Mouse (Mus musculus): ENCODE data around the gene Surf4.

Surf4 gene

DNA sequence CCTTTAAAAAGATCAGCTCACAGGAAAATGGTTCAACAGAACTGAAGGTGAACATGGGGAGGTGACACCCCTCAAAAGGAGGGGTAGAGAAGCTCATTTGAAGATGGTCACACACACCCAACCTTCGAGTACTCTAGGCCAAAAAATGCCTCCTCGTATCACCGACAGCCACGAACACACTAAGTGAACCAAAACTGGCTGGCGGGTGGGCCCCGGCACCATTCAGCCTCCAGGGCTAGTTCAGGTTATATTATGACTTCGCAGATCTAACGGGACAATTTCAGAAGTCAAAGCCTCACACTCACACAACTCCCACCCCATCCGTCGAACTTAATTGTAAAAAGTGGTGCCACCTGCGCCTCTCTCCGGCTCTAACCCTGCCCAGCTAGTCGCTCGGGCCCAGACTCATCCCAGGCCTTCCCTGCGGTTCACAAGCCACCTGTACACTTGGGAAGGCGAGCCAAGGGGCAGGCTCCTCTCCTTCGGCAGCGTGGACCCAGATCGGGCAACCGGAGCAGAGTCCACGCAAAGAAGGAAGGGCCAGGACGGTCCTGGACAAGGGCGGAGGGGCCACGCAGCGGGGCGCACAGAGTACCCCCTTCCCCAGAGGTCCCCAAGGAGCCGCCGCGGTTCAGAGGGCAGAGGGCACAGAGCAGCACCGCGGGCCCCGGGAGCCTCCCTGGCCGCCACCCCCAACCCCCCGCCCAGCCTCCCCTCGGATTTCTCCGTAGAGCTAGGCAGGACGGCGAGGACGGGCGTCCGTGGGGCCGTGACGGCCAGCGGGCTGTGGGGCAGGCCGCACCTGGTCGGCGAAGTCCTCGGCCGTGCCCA lies 1.0 kb downstream of the Surf4 start:
- in situ Hi-C loops (cut with MboI, MseI) = no loop called here

DNA sequence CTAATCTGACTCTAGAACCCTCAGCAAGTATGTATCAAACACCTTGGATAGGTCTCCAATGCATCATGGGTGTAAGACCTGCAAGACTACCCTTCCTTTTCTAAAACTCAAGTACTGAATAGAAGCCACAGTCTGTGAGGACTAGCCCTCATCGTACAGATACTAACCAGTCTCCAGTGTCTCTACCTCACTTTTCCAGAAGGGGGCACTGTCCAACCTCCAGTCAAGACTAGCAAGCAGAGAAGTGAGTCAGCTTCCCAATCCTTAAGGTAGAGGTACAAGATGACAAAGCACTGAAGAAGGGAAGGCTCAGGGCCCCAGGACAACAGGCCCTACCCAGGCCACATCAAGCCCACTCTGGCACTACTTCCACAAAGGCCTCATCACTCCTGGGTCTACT lies 3.3 kb downstream of the Surf4 start:
- in situ Hi-C loops (cut with MboI, MseI) = no loop called here

DNA sequence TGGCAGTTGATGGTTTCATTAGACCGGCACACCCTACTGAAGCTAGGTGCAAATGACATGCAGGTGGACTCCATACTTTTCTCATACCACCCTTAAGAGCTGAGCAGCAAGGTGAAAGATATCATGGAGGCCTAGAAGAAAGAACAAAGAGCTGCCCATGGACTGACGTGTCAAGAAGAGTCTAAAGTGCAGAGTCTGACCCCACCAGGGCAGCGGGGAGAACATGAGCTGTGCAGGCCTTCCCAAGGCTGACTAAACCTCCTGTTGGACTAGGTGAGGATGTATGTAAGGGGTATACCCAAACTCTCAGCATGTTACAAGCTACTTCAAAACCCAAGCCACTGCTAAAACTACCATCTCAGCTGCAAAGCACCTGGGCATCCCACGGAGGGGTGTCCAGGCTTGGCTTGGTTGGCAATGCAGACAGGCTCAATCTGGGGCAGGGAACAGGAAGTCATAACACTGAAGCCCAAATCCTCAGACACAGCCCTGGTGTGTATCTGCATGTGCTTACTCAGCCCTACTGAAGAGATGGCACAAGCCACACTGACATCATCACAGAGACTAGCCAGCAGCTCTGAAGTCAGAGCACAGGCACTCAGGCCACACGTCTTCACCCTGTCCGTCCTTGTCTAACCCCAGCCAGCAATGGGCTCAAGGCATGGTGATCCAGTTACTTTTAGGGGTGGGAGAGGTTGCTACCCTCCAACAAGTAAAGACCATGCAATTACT lies 5.8 kb downstream of the Surf4 start:
- in situ Hi-C loops (cut with MboI, MseI) = no loop called here

DNA sequence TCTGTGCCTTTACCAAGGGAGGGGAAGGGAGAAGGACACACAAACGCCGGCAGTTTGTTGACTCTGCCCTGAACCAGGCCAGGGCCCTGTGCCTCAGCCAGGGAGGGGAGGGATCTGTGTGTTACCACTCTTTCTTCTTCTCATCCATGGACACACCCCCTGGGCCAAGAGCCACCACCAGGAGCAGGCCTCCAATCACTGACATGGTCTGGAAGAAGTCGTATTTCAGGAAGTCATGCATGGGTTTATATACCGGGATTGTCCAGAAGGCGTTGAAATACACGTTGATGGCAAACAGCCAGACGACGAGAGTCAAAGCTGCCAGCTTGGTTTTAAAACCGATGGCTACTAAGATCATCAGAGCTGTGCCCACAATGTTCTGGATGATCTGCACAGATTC lies 11.9 kb downstream of the Surf4 start:
- in situ Hi-C loops (cut with MboI, MseI) = no loop called here

DNA sequence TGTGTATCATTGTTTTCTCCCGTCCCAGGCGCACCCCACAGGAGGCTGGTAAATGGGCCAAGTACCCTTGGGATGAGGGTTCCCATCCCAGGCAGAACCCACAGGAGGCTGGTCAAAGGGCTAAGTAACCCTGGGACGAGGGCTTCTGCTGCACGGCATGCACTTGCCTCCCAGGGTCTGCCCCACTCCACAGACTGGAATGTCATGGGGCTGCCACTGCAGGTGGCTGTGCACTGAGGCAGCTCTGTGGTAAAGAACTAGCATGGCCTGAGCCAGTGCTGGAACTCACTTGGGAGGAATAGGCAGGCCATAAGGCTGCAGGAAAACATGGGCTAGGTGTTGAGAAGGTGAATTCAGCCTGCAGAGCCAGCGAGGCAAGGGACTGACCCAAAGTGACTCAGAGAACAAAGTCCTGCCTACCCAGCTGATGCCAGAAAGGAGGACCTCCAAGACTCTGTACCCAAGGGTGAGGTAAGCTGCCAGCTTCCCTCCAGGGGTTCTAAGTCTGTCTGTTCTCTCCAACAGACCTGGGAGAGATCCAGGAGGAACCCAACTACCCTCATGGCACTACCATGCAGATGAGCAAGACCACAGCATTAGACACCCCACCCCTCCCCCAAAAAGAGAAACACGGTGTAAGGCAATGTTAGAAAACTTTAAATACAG lies 13.4 kb downstream of the Surf4 start:
- in situ Hi-C loops (cut with MboI, MseI) = no loop called here

DNA sequence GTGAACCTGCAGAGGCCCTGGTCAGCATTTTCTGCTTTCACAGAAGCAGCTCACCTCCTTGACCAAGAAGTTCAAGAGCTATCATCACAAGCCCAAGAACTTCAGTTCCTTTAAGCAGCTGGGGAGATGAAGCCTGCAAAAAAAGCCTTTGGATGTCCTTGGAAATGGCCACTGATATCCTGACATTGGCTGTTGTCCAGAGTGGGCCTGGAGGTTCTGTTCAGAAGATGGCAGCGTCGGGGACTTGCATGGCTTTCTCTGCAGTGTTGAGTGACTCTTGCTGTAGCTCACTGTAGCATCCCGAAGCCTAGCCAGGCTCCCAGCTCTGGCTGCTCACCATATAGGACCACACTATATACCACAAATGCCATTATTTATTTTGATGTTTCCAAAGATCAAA lies 14.0 kb downstream of the Surf4 start:
- in situ Hi-C loops (cut with MboI, MseI) = no loop called here

DNA sequence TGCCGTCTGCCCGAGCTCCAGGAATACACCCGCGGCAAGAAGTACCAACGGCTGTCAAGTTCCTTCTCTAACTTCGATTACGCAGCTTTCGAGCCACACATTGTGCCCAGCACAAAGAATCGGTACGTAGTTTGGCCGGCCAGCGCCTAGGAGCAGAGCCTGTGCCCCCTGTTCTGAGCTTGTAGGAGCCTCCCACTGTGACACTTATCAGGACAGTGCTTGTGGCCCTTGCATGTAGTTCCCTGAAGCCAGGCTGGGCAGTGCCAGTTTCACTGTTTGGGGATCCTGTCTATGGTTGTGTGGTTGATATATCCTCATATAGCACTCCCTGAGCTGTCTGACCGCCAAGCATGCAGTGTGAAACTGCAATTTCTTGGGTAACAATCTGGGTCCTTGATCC lies 17.0 kb downstream of the Surf4 start:
- in situ Hi-C loops (cut with MboI, MseI) = no loop called here

DNA sequence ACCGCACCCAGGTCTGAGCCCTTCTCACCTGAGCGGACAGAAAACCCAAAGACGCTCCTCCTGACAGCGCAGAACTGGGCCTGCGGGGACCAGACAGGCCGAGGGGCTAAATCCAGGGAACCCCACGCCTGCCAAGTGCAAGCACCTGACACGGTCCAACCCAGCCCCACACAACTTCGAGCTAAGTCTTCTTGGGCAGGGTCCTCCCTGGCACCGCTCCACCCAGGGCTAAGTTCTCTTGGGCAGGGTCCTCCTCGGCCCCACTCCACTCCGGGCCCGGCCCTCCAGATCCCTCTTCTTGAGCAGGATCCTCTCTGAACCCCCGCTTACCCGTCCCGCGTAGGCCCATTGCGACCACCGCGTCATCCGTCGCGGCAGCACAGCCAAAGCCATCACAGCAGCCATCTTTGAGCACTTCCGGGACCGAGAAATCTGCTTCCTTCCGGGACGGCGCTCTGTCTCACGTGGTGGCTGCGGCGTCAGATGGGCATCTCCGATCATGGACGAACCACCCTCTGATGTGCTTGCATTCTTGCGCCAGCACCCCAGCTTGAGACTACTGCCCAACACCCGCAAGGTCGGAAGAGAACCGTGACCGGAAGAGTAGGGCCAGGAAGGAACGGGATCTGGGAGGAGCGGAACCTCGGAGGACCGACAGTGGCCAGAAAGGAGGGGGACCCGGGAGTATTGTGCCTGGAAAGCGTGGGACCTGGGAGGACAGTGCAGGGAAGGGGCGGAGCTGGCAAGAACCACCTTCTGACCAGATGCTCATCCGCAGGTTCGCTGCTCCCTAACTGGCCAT lies 17.6 kb downstream of the Surf4 start, which contains the start of the genes Surf2 and Surf1:
TSS of gene Surf2 (plus strand) at position 441 of the 802 bp plus-strand sequence.
TSS of gene Surf1 (minus strand) at position 604 of the 802 bp plus-strand sequence.
- in situ Hi-C loops (cut with MboI, MseI) = no loop called here

DNA sequence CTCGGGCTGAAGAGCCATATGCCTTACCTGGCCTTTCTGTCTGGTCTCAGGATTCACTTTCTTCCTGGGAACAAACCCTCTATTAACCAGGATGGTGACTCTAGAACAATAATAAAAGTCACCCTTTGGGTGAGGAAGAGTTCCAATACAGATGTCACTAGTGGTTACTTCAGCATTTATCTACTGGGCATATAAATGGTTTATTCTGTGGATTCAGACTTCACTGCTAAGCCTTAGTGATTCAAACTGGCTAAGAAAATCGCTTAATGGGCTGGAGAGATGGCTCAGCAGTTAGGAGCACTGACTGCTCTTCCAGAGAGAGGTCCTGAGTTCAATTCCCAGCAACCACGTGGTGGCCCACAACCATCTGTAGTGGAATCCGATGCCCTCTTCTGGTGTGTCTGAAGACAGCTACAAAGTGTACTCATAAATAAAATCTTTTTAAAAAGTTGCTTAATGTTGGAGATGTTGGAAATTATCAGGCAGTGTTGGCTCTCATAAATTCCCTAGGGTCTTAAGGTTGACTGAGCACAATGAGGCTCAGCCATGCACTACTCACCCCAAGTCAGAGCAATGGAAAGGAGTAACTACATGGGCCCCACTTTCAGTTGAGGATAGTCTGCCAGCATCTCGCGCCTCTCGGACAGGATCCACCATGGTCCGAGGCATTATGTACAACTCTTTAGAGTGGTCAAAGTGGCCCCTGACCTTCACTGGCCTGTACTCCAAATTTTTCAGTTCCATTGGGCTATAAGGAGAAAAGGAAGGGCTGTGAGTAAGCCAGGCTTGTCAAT lies 19.4 kb downstream of the Surf4 start:
- in situ Hi-C loops (cut with MboI, MseI) = no loop called here

DNA sequence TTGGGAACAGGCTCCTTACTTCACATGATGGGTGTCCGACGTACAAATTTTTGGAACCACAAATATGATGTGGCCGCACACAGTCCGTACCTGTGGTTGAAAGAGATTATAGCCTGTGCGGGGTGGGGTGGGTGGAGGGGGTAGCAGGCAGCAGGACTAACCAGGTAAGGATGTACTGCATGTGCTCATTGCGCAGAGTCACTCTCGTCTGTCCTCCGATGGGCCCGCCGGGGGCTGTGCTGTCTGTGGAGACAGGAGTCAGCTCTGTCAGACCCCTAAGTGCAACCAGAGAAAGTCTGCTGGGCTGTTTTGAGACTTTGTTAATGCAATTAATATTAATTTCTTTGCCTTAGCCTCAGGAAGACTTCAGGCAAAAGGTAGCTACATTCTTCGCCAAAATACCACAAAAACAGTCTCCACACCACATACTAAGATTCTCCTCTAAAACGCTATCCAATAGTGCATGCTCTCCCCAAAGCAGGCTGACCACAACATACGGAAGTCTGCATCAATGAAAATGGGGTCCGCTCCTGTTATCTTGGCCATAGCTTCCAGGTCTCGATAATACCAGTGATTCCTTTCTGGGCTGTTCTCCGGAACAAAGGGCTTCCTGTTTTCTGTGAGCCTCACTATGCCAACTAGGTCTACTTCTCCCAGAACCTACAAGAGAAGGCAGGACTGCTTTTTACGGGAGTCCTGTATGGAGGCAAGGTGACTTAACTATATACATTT lies 20.1 kb downstream of the Surf4 start:
- in situ Hi-C loops (cut with MboI, MseI) = no loop called here

DNA sequence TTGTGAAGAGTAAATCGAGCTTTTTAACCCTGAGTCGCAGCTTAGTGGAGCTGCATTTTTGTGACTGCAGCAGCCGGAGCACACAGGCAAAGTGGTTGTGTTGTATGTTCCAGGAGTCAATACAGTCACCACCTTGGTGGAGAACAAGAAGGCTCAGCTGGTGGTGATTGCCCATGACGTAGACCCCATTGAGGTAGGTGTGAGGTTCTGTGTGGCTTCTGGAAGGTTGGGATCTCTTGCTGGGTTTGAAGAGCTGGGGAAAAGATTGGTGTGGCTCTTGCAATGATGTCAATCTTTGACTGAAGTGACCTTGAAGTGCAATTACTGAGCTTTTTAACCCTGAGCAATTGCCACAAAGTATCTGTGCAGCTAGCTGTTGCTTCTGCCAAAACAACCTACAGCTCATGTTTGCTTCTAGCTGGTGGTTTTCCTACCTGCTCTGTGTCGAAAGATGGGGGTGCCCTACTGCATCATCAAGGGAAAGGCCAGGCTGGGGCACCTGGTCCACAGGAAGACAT lies 21.4 kb downstream of the Surf4 start:
- in situ Hi-C loops (cut with MboI, MseI) = no loop called here

DNA sequence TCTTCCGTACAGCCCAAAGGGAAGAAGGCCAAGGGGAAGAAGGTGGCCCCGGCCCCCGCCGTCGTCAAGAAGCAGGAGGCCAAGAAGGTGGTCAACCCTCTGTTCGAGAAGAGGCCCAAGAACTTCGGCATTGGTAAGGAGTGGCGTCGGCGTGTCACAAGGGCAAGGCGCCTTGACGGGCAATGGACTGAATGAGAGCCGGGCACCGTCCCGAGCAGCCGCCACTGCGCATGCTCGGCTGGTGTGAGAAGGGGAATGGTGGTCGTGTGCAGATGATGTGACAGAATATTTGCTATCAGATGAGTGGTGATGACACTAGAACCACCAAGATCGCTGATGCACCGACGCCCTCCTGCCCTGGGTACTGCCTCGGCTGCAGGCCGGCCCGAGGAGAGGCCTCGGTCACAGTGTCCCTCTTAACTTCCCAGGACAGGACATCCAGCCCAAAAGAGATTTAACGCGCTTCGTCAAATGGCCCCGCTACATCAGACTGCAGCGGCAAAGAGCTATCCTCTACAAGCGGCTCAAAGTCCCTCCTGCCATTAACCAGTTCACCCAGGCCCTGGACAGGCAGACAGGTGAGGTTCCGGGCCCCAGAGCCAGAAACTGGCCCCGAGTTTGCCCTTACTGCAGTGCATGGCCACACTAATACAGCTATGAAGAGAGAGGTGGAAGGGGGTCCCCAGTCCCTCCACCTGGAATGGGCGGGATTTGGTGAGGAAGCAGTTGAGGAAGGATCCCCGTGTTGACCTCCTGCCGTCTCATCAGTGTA lies 22.5 kb downstream of the Surf4 start:
- in situ Hi-C loops (cut with MboI, MseI) = no loop called here

DNA sequence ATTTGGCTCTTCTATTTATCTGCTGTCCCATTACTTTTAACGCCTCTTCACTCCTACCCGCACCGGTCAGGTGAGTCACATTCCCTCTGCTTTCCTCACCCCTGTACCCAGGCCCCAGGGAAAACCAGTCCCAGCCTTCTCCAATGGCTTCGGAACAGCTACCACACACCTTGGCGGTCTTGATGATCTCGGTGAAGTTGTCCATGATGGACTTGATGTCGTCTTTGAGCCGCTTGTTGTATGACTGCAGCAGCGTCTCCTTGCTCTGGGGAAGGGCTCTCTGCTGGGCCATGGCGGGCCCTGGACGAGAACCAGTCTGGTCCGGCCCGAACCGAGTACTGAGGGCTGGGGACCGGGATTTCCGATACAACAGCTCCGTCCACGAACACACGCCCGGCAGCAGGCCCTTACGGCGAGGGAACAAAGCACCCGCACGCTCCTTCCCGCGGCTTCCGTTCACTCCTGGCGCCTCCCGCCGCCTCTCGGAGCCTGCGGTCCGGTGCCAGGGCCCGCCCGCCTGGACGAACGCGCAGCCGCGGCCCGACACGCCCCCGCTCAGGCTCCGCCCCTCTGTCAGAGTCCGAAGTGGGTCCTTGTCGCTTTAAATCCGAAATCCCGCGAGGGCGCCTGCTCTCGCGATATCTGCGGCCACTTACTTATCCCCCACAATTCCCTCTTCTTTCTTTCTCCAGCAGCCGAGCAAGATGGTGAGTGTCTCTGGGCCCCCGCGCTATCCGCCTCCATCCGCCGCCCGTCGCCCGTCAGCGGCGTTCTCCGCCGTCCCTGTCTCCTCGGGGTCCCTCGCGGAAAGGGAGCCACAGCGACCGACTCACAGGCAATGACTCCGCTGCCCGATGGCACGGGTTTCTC lies 23.4 kb downstream of the Surf4 start, which contains the start of the genes Med22 and Rpl7a:
TSS of gene Med22 (minus strand) at position 554 of the 870 bp plus-strand sequence.
TSS of gene Rpl7a (plus strand) at position 641 of the 870 bp plus-strand sequence.
- in situ Hi-C loops (cut with MboI, MseI) = no loop called here

DNA sequence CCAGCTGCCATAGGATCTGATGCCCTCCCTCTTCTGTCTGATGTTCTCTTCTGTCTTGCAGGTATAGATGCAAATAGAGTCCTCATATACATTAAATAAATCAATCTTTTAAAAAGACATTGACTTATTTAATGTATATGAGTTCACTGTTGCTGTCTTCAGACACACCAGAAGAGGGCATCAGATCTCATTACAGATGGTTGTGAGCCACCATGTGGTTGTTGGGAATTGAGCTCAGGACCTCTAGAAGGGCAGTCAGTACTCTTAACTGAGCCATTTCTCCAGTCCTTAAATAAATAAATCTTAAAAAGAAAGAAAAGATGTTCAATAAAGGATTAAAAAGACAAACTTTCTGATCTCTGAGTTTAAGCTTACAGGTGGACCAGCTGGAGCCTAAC lies 24.3 kb downstream of the Surf4 start:
- in situ Hi-C loops (cut with MboI, MseI) = no loop called here

DNA sequence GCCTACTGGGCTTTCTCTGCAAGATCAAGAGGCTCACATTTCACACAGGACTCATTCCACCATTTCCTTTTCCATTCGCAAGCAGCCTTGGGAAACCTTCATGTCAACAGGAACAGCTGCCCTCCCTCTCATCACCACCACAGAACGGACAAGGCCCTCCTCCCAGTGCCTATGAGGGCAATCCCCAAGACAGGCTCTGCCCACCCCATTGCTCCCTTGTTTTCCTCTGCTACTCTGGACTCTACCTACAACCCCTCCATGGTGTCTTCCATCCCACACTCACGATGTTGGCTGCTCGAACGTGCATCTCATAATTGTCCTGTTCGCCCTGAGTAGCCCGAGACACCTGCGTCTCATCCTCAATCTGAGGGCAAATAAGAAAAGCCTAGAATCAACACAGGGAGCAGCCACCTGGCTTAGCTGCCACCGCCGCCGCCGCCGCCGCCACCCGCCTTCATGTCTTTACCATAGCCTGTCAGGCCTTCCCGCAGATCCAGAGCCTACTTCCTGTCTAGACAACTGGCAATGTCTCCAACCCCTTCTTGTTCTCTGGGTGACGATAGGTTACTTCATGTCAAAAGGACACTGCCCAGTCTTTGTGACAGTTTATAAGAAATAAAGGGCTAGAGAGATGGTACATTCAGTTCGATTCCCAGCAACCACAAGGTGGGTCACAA lies 24.9 kb downstream of the Surf4 start:
- in situ Hi-C loops (cut with MboI, MseI) = no loop called here

DNA sequence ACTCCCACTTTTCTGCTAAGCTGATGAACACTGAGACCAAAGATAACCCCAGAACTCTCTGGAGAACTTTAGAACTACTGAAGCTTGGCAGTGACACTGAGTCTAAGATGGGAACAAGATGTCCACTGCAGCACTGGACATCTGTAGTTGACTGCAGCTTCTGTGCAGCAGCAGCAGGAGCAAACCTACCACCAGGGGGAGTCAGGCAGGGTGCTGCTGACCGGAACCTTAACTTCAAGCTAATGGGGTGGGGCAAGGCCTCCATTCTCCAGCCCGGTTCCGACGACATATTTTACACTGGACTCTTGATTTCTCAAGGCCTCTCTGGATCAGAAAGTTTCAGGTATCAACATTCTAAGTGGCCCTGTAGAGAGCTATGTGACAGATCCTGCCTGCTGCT lies 26.6 kb downstream of the Surf4 start:
- in situ Hi-C loops (cut with MboI, MseI) = no loop called here

DNA sequence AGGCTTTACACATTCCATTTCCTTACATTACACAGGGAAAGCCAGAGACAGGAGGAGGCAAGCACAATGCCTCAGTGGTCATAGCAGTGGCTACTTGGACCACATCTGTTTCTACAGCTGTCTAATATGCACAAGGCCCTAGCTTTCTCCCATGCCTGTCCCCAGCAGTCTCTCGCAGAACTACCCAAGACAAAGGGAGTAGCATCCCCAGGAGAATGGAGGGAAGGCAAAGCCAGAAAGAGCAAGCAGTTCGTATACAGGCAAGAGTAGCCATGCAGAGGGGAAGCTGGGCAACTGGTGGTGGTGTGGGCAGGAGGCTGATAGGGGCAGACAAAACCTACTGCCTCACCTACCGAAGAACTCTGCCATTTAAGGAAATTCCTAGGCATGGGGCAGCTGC lies 27.3 kb downstream of the Surf4 start:
- in situ Hi-C loops (cut with MboI, MseI) = no loop called here
